14 mouse cellular contexts compared by ENCODE assay signal in the genomic region with DNA sequence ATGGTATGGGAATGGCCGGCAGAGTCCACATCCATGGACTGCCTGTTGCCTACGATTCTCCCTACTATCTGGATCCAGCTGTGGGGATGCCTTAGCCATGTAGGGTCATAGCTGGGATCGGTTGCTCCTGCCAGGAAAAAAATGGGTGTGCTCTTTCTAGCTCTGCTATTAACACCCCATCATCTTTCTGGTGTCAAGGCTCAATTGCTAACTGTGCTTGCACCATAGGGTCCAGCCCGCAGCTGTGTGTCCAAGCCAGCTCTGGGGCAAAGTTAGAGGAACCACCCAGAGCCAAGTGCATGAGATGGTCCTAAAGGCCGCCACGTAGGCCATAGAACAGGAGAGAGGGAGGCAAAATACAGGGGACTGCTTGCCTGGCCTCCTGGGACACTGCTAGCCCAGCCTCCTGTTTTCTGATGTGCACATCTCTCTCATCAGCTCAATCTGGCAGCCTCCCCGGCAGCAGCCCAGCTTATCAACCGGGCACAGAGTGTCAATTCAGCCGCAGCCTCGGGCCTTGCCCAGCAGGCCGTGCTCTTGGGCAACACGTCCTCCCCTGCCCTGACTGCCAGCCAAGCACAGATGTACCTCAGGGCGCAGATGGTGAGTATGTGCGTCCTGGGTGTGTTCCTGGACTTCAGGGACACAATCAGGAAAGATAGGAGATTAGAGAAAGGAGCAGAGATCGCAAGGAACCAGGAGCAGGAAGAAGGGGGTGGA. TPM values are rescaled to one million over a fixed set of nuclear protein-coding genes. Genes with fewer than 3 reads are reported as not detected.
DNase-seq lines count a peak whose midpoint lies in the region; ATAC-seq lines count a peak whose summit lies in the region.
"Had no signal": no experiment of that assay in that cellular context is flagged by ENCODE, and none has a peak within 500 bp of the region (broad histone marks: within the 10 kb centered on the region; RNA-seq: fewer than 3 reads in every experiment).

No protein-coding gene starts in this region.

- no peak for ATAC-seq in hindbrain, embryonic 13.5 days (ENCODE audit: low FRiP score)
- ATAC-seq in hindbrain, embryonic 11.5 days (ENCODE audit: low FRiP score), result no peak
- ATAC-seq in liver, embryonic 15.5 days (ENCODE audit: insufficient read depth), result peak; percentile 53

- H3K9me3 ChIP-seq in hindbrain, embryonic 13.5 days, result no peaks in the 10 kb centered on the region
- H3K9me3 ChIP-seq in hindbrain, embryonic 11.5 days (ENCODE audit: control insufficient read depth, low read length), result no peaks in the 10 kb centered on the region
- no peaks in the 10 kb centered on the region for H3K9me3 ChIP-seq in liver, embryonic 15.5 days (replicated peaks)
- H3K9me3 ChIP-seq: G1E; midbrain, embryonic 12.5 days; neural tube, embryonic 12.5 days had no signal

- H3K36me3 ChIP-seq in hindbrain, embryonic 13.5 days, result peaks cover 39% of the 10 kb centered on the region
- no peaks in the 10 kb centered on the region for H3K36me3 ChIP-seq in hindbrain, embryonic 11.5 days (ENCODE audit: control insufficient read depth, insufficient read depth, low read length)
- H3K36me3 ChIP-seq in liver, embryonic 15.5 days (replicated peaks), result no peaks in the 10 kb centered on the region
- H3K36me3 ChIP-seq: G1E; midbrain, embryonic 12.5 days had no signal

- peak overlapping the region; percentile 46; the same call in 1 of the 2 replicates for H3K9ac ChIP-seq in hindbrain, embryonic 13.5 days
- no peak overlapping the region for H3K9ac ChIP-seq in hindbrain, embryonic 11.5 days (ENCODE audit: low read depth, low read length)
- H3K9ac ChIP-seq in liver, embryonic 15.5 days, result no peak overlapping the region
- H3K9ac ChIP-seq: lung, embryonic 14.5 days; neural tube, embryonic 12.5 days had no signal

- H3K4me2 ChIP-seq in hindbrain, embryonic 13.5 days, result no peak overlapping the region
- no peak overlapping the region for H3K4me2 ChIP-seq in hindbrain, embryonic 11.5 days (replicated peaks; ENCODE audit: low read depth, low read length)
- H3K4me2 ChIP-seq in liver, embryonic 15.5 days, result no peak overlapping the region
- H3K4me2 ChIP-seq: lung, embryonic 14.5 days; midbrain, embryonic 12.5 days; neural tube, embryonic 12.5 days had no signal

- H3K27ac ChIP-seq in hindbrain, embryonic 13.5 days, result peak overlapping the region; percentile 26; the same call in 1 of the 2 replicates
- H3K27ac ChIP-seq in hindbrain, embryonic 11.5 days (ENCODE audit: low read depth, low read length), result no peak overlapping the region
- no peak overlapping the region for H3K27ac ChIP-seq in liver, embryonic 15.5 days (replicated peaks)
- H3K27ac ChIP-seq: heart, adult 2 months; midbrain, embryonic 12.5 days; neural tube, embryonic 12.5 days had no signal

- H3K27me3 ChIP-seq in hindbrain, embryonic 13.5 days, result 0 out of 2 replicates have a peak, but pooled peaks cover 2% of the 10 kb centered on the region
- H3K27me3 ChIP-seq in hindbrain, embryonic 11.5 days (ENCODE audit: control insufficient read depth, insufficient read depth, low read length), result no peaks in the 10 kb centered on the region; the same call in 1 of the 2 replicates
- peaks cover 9% of the 10 kb centered on the region; the same call in 1 of the 2 replicates for H3K27me3 ChIP-seq in liver, embryonic 15.5 days

- H3K4me1 ChIP-seq in hindbrain, embryonic 13.5 days (replicated peaks), result peaks cover 48% of the 10 kb centered on the region
- peaks cover 11% of the 10 kb centered on the region; the same call in 1 of the 2 replicates for H3K4me1 ChIP-seq in hindbrain, embryonic 11.5 days (replicated peaks; ENCODE audit: control insufficient read depth, insufficient read depth, low read length)
- H3K4me1 ChIP-seq in liver, embryonic 15.5 days (replicated peaks), result peaks cover 35% of the 10 kb centered on the region

- 74% methylated on average over 15 of the region's 15 CpGs for WGBS in hindbrain, embryonic 13.5 days
- 83% methylated on average over 15 of the region's 15 CpGs for WGBS in hindbrain, embryonic 11.5 days
- 37% methylated on average over 15 of the region's 15 CpGs for WGBS in liver, embryonic 15.5 days (ENCODE audit: insufficient replicate concordance)

- H3K4me3 ChIP-seq in hindbrain, embryonic 13.5 days, result no peak overlapping the region
- H3K4me3 ChIP-seq in hindbrain, embryonic 11.5 days (ENCODE audit: low read depth, low read length), result no peak overlapping the region
- no peak overlapping the region for H3K4me3 ChIP-seq in liver, embryonic 15.5 days (replicated peaks)
- H3K4me3 ChIP-seq: heart, adult 2 months; midbrain, embryonic 12.5 days; neural tube, embryonic 12.5 days had no signal

- DNase-seq in hindbrain, embryonic 11.5 days (ENCODE audit: low spot score), result no peak
- peak; percentile 79 for DNase-seq in brain, adult 2 months (ENCODE audit: low read depth, low spot score)
- DNase-seq in cerebellum, postnatal 14 days, result peak; percentile 59 to 65
- DNase-seq in layer of hippocampus, adult 9-10 months (ENCODE audit: low spot score), result no peak
- no peak for DNase-seq in ovary, postnatal 14 days (ENCODE audit: low spot score)
- DNase-seq: heart, adult 2 months; kidney, adult 2 months; lung, embryonic 14.5 days; retina, postnatal 1 day had no signal

RNA-seq across cellular contexts. Expression of a gene that starts 45.9 kb away (rescaled TPM):
- polyA plus RNA-seq in hindbrain, embryonic 13.5 days (2015; fragmentation: Nextera tagmentation; extraction: Ambion mirVana), result 0.38 and 0.53 TPM in 2 replicates
- 0.42 and 0.51 TPM in 2 replicates for polyA plus RNA-seq in hindbrain, embryonic 11.5 days (2014; fragmentation: Nextera tagmentation; extraction: Ambion mirVana)
- polyA plus RNA-seq in liver, embryonic 15.5 days (2015; fragmentation: Nextera tagmentation; extraction: Ambion mirVana), result not detected in 2 replicates
- polyA plus RNA-seq: G1E had no signal

RNA-seq across cellular contexts. Expression of a gene that starts 54.7 kb away (rescaled TPM):
- polyA plus RNA-seq in hindbrain, embryonic 13.5 days (2015; fragmentation: Nextera tagmentation; extraction: Ambion mirVana), result 31.3 and 35.8 TPM in 2 replicates
- 46.8 and 92.2 TPM in 2 replicates for polyA plus RNA-seq in hindbrain, embryonic 11.5 days (2014; fragmentation: Nextera tagmentation; extraction: Ambion mirVana)
- polyA plus RNA-seq in liver, embryonic 15.5 days (2015; fragmentation: Nextera tagmentation; extraction: Ambion mirVana), result 14.3 and 15.0 TPM in 2 replicates

Comparison
In these comparisons a context has a peak if more than half of its experiments do, and no peak if none do; other contexts are left out.
1. DNase-seq: peak in brain, adult 2 months (single experiment) and cerebellum, postnatal 14 days (2 of 2); none in hindbrain, embryonic 11.5 days (single experiment), layer of hippocampus, adult 9-10 months (single experiment) and ovary, postnatal 14 days (single experiment).